Mouse (Mus musculus) liver, embryonic 15.5 days (tissue): ENCODE measurements at regions not wholly inside any gene's neighbourhood (a gene's known extent, or its start where the extent isn't known, plus 50 kb on each side); places are given as distances from the start of the nearest gene placed in this dataset.

ENCODE experiments used
- ATAC-seq: fragments of 200-750 bp; cut with Nextera tagmentation; 2 replicates; pipeline ENCODE4 v1.8.0; 2017; ENCODE audit warnings: moderate number of reproducible peaks, mild to moderate bottlenecking, moderate library complexity; ENCODE audit not compliant: insufficient read depth
- H3K27ac ChIP-seq: fragments of 300-500 bp; sonication (generic); replicated peaks from 2 replicates; pipeline ENCODE4 v1.5.1; 2015; ENCODE audit warnings: mild to moderate bottlenecking, inconsistent platforms
- H3K27me3 ChIP-seq: fragments of 300-500 bp; sonication (generic); 2 replicates; pipeline ENCODE4 v1.6.1; 2015; ENCODE audit warnings: mild to moderate bottlenecking, inconsistent platforms
- H3K36me3 ChIP-seq: fragments of 300-500 bp; sonication (generic); replicated peaks from 2 replicates; pipeline ENCODE4 v1.6.1; 2015; ENCODE audit warnings: moderate library complexity, mild to moderate bottlenecking, inconsistent platforms
- H3K4me1 ChIP-seq: fragments of 300-500 bp; sonication (generic); replicated peaks from 2 replicates; pipeline ENCODE4 v1.6.1; 2015; ENCODE audit warnings: inconsistent platforms
- H3K4me2 ChIP-seq: fragments of 300-500 bp; sonication (generic); 2 replicates; pipeline ENCODE4 v1.6.1; 2015; ENCODE audit warnings: moderate library complexity, mild to moderate bottlenecking, inconsistent platforms
- H3K4me3 ChIP-seq: fragments of 300-500 bp; sonication (generic); replicated peaks from 2 replicates; pipeline ENCODE4 v1.5.1; 2015; ENCODE audit warnings: mild to moderate bottlenecking, inconsistent platforms
- H3K9ac ChIP-seq: fragments of 300-500 bp; sonication (generic); 2 replicates; pipeline ENCODE4 v1.6.1; 2015; ENCODE audit warnings: moderate library complexity, mild to moderate bottlenecking, inconsistent platforms
- H3K9me3 ChIP-seq: fragments of 300-500 bp; sonication (generic); replicated peaks from 2 replicates; pipeline ENCODE4 v1.6.1; 2016; ENCODE audit warnings: inconsistent platforms
- WGBS: fragments of 180-500 bp; shearing (Covaris S2); methylation state at CpG from one replicate; pipeline ENCODE4 v1.1.7; 2015; ENCODE audit warnings: mixed read lengths; ENCODE audit not compliant: insufficient replicate concordance; 5-methylcytosine and 5-hydroxymethylcytosine counted together

DNA sequence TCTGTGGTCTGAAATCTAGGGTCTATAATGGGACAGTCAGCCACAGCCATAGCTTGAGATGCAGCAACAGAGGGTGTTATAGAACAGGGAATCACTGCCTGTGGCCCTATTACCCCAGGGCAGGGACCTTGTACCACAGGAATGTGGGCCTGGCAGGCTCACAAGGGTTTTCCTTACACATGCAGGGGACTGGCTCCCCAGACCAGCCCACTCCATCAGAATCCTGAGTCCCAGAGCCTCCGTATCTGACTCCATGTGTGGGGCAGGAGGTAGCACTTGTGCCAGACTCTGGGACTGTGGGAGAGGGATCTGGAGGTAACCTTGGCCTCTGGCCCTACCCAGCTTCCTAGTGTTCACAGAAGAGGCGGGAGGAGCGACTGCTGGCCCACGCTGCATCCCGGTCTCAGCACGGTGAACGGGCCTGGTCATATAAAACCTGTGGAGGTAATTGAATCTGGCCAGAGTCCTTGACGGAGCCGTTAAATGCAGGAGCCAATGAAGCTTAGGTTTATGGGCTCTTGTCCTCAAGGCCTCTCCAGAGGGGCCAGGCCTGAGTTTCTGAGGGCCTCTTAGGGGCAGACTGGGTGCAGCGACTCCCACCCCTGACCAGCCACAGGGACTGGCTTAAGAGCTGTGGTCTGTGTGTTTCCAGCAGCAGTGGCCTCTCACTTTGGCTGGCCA lies 119.4 kb downstream of the Kif26a start:
- H3K4me1 ChIP-seq, result no peaks in the 10 kb centered on the region
- no peak overlapping the region for H3K4me2 ChIP-seq
- no peaks in the 10 kb centered on the region for H3K36me3 ChIP-seq
- no peak overlapping the region for H3K9ac ChIP-seq
- no peak overlapping the region for H3K4me3 ChIP-seq
- WGBS, result 59% methylated on average over 10 of the region's 10 CpGs
- H3K27me3 ChIP-seq, result no peaks in the 10 kb centered on the region
- no peaks in the 10 kb centered on the region for H3K9me3 ChIP-seq
- ATAC-seq, result no peak
- H3K27ac ChIP-seq, result no peak overlapping the region

DNA sequence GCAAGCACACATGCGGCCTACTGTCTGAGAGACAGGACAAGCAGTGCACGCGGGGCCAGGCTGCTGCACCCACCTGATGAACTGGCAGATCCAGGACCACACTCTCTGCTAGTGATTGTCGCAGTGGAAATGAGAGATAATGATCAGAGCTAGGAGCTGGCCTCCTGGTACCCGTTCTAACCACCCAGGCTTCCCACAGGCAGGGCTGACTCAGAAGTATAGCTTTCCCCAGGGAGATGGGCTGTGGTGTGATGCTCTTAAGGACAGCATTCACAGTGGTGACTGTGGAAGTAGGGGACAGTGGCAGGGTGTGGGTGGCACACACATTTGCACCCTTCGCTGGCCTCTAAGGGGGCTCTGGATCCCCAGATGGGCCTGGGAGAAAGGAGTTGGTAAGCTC lies 128.0 kb downstream of the Kif26a start:
- H3K4me2 ChIP-seq, result no peak overlapping the region
- H3K9ac ChIP-seq, result no peak overlapping the region
- no peak for ATAC-seq
- no peak overlapping the region for H3K4me3 ChIP-seq
- no peaks in the 10 kb centered on the region for H3K27me3 ChIP-seq
- no peaks in the 10 kb centered on the region for H3K9me3 ChIP-seq
- H3K27ac ChIP-seq, result no peak overlapping the region
- WGBS, result 53% methylated on average over 6 of the region's 6 CpGs
- no peaks in the 10 kb centered on the region for H3K36me3 ChIP-seq
- no peaks in the 10 kb centered on the region for H3K4me1 ChIP-seq

DNA sequence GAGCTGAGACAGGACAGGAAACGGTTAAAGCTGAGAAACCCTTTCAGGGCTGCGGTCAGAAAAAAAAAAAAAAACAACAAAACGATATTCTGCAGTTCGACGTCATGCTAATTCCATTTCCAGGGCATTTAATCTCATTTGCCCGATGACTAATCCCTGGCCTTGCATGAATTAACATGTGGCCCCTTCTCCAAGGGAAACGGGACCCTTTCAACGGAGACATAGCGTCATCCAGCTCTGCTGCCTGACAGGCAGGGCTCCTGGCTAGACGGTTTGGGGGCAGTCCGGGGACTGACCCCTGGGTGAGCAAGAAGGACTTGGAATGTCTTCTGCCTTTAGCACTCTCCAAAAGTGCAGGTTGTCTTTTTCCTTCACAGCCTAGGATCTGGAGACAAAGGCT lies 128.7 kb downstream of the Kif26a start:
- no peak overlapping the region for H3K9ac ChIP-seq
- 38% methylated on average over 11 of the region's 11 CpGs for WGBS
- no peaks in the 10 kb centered on the region for H3K27me3 ChIP-seq
- no peaks in the 10 kb centered on the region for H3K4me1 ChIP-seq
- no peak overlapping the region for H3K4me3 ChIP-seq
- no peak overlapping the region for H3K27ac ChIP-seq
- no peak overlapping the region for H3K4me2 ChIP-seq
- H3K9me3 ChIP-seq, result no peaks in the 10 kb centered on the region
- no peaks in the 10 kb centered on the region for H3K36me3 ChIP-seq
- no peak for ATAC-seq

DNA sequence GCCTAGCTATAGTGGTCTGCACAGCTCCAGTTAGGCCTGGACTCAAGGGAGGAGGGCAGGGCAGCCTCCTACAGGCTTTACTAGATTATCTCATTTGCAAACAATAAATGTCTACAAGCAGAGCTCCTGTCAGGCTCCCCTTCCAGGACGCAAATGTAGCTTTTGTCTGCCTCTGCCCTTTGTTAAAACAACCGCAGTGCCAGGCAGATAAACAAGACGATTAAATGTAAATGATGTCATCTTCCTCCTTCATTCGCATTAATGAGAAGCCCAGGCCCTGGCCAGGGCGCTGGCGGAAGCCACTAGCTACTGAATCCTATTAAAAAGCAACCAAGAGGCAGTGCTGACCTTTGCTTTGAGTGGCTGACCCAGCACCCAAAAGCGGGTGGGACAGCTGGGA lies 130.6 kb downstream of the Kif26a start:
- no peak for ATAC-seq
- H3K27me3 ChIP-seq, result no peaks in the 10 kb centered on the region
- H3K9me3 ChIP-seq, result no peaks in the 10 kb centered on the region
- H3K27ac ChIP-seq, result no peak overlapping the region
- WGBS, result 37% methylated on average over 7 of the region's 7 CpGs
- H3K36me3 ChIP-seq, result no peaks in the 10 kb centered on the region
- no peak overlapping the region for H3K4me2 ChIP-seq
- H3K9ac ChIP-seq, result no peak overlapping the region
- no peak overlapping the region for H3K4me3 ChIP-seq
- H3K4me1 ChIP-seq, result no peaks in the 10 kb centered on the region

- no peaks in the 10 kb centered on the region for H3K4me1 ChIP-seq
- no peak for ATAC-seq
- no peak overlapping the region for H3K4me3 ChIP-seq
- no peaks in the 10 kb centered on the region for H3K36me3 ChIP-seq
- H3K9ac ChIP-seq, result no peak overlapping the region
- H3K9me3 ChIP-seq, result no peaks in the 10 kb centered on the region
- H3K27me3 ChIP-seq, result no peaks in the 10 kb centered on the region
- 65% methylated on average over 14 of the region's 14 CpGs for WGBS
- no peak overlapping the region for H3K27ac ChIP-seq
- H3K4me2 ChIP-seq, result no peak overlapping the region
Measured at GRCm38 (mm10) chr12:112277511-112277910, 131.5 kb downstream of the Kif26a start.

DNA sequence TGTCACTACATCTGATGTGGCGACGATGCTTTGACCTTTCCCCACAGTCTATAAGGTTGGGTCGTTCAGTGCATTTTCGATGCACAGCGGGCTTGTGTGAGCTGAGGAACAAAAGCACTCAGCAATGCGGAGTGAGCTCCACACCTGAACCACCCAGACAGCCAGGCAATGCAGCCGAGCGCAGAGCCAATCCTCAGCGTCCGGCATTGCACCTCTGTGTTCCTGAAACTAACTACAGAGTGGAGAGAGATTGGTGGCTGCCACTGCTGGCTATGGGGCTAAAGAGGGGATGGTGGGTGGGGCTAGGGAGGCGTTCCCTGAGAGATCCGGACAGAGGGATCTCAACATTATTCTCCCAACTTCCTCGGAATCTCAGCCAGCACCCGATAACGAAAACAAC lies 139.1 kb downstream of the Kif26a start:
- Histone ChIP-seq H3K36me3 (no peaks in the 10 kb centered on the region), H3K4me2 (no peak overlapping the region), H3K27me3 (no peaks in the 10 kb centered on the region), H3K4me3 (no peak overlapping the region), H3K4me1 (no peaks in the 10 kb centered on the region), H3K27ac (no peak overlapping the region), H3K9me3 (no peaks in the 10 kb centered on the region), H3K9ac (no peak overlapping the region)
- 52% methylated on average over 15 of the region's 15 CpGs for WGBS
- no peak for ATAC-seq

GRCm38 (mm10) chr12:112288786-112289185 lies 142.8 kb downstream of the Kif26a start:
- no peak for ATAC-seq
- no peak overlapping the region for H3K27ac ChIP-seq
- no peaks in the 10 kb centered on the region for H3K27me3 ChIP-seq
- no peaks in the 10 kb centered on the region for H3K9me3 ChIP-seq
- WGBS, result 51% methylated on average over 3 of the region's 3 CpGs
- H3K36me3 ChIP-seq, result no peaks in the 10 kb centered on the region
- H3K4me2 ChIP-seq, result no peak overlapping the region
- no peak overlapping the region for H3K4me3 ChIP-seq
- H3K4me1 ChIP-seq, result peaks cover 13% of the 10 kb centered on the region
- H3K9ac ChIP-seq, result no peak overlapping the region

DNA sequence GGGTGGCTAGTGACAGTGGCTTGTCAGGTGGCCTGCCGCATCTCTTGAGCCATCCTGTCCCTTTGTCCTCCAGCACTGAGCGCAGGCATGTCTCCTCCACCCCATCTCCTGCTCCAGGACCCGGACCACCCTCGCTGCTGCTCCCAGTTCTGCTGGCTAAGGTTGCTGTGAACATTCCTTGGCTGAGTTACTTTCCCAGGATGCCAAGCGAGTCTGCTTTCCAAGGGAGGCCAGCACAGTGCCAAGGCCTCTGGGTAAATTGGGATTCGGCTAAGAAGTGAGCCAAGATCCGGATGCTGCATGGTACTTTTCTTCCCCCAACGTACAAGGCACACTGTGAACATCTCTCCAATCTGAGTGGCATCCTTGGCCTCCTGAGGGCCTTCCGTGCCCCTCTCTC lies 144.3 kb downstream of the Kif26a start:
- Histone ChIP-seq H3K36me3 (no peaks in the 10 kb centered on the region), H3K27me3 (no peaks in the 10 kb centered on the region), H3K4me2 (no peak overlapping the region), H3K27ac (no peak overlapping the region), H3K4me1 (peaks cover 13% of the 10 kb centered on the region), H3K9me3 (no peaks in the 10 kb centered on the region), H3K4me3 (no peak overlapping the region), H3K9ac (no peak overlapping the region)
- WGBS, result 77% methylated on average over 9 of the region's 9 CpGs
- ATAC-seq, result no peak

GRCm38 (mm10) chr12:112291748-112292561 lies 145.9 kb downstream of the Kif26a start:
- H3K36me3 ChIP-seq, result no peaks in the 10 kb centered on the region
- no peak overlapping the region for H3K27ac ChIP-seq
- no peaks in the 10 kb centered on the region for H3K27me3 ChIP-seq
- peak overlapping the region; percentile 35 for H3K4me2 ChIP-seq
- no peaks in the 10 kb centered on the region for H3K9me3 ChIP-seq
- peaks cover 13% of the 10 kb centered on the region for H3K4me1 ChIP-seq
- no peak overlapping the region for H3K9ac ChIP-seq
- 16% methylated on average over 16 of the region's 16 CpGs for WGBS
- ATAC-seq, result peak; percentile 81
- no peak overlapping the region for H3K4me3 ChIP-seq

DNA sequence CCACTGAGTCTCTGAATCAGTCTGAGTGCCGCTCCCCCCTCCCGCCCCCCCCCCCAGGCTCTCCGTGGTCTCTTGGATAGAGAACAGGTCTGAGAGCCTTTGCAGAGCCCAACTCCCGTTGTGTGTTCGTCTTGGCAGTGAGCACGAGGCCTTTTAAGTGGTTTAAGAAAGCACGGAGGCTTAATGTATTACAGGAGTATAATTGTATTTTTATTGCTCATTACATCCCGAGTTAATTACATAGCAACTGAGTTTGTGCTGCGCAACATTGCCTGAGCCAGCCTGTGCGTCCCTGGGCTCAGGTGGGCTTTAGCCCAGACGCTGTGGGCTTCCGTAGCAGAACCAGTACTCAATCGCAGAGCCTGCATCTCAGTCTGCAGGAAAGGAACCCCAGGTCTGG lies 147.1 kb downstream of the Kif26a start:
- 62% methylated on average over 13 of the region's 13 CpGs for WGBS
- H3K4me1 ChIP-seq, result peaks cover 13% of the 10 kb centered on the region
- no peak overlapping the region for H3K27ac ChIP-seq
- H3K9ac ChIP-seq, result no peak overlapping the region
- H3K27me3 ChIP-seq, result no peaks in the 10 kb centered on the region
- H3K9me3 ChIP-seq, result no peaks in the 10 kb centered on the region
- ATAC-seq, result no peak
- H3K4me2 ChIP-seq, result no peak overlapping the region
- H3K36me3 ChIP-seq, result no peaks in the 10 kb centered on the region
- no peak overlapping the region for H3K4me3 ChIP-seq

DNA sequence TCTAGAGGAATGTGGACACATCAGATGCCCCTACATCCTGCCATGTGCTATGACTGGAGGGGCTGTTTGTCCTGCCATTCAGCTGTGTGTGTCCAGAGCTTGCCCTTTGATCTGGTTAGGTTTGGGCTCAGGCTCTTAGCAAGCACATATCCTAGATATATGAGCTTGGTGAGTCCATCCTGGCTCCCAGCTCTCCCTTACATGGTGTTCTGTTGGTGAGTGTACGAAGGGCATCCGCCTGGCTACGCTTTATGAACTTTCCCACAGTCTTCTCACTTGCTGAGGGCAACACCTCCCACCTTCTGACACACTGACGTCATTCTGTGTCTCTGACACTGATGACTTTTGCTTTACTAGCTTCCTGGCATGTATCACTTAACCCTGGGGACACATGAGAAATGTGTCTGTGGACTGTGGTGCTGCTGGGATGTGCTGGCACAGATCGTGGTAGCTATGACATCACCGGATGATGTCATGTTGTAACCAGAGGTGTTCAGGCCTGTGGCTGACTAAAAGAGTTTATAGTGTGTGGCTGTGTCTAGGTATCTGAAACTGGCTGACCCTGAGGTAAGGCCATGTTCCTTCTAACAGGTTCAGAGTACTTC lies 149.4 kb downstream of the Kif26a start:
- Histone ChIP-seq H3K4me3 (no peak overlapping the region), H3K9me3 (no peaks in the 10 kb centered on the region), H3K4me2 (no peak overlapping the region), H3K4me1 (peaks cover 13% of the 10 kb centered on the region), H3K9ac (no peak overlapping the region), H3K27ac (no peak overlapping the region), H3K36me3 (no peaks in the 10 kb centered on the region), H3K27me3 (no peaks in the 10 kb centered on the region; the same call in 1 of the 2 replicates)
- 61% methylated on average over 6 of the region's 6 CpGs for WGBS
- ATAC-seq, result no peak
